Mouse (Mus musculus): ENCODE data around the gene Fabp1. TPM values are rescaled to one million over a fixed set of nuclear protein-coding genes. Genes with fewer than 3 reads are reported as not detected.

The Fabp1 gene
- total and polyA plus RNA-seq, 3 experiments, result not detected

DNA sequence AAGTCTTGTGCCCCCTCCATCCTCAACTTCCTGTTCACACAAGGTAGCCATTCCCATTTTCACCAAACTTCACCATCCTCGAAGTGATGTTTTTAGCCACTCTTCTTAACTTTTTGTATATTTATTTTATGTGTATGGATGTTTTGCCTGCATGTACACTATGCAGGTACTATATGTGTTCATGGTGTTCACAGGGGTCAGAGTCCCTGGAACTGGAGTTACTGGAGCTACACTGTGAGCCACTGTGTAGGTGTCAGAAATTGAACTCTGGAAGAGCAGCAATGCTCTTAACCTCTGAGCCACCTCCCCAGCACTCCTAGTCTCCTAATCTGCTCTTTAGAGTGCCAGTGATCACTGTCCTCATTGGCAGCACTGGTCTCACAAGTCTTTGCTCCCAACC is 48.8 kb downstream of the Fabp1 start:
- no peak overlapping the region for H3K27ac ChIP-seq (ENCODE audit: control insufficient read depth, low read depth, low read length)
- no peak overlapping the region for H3K9ac ChIP-seq (ENCODE audit: control insufficient read depth, low read depth, low read length, poor library complexity, severe bottlenecking)
- H3K4me1 ChIP-seq (ENCODE audit: control insufficient read depth in 1 of 2, insufficient read depth in 2 of 2, low read length in 2 of 2), result no peaks in the 10 kb centered on the region
- peaks cover 0 to 1% of the 10 kb centered on the region in 2 experiments; a peak in 1 of 4 replicates for H3K27me3 ChIP-seq (ENCODE audit: control insufficient read depth in 1 of 2, insufficient read depth in 2 of 2, low read length in 2 of 2)
- H3K4me3 ChIP-seq (ENCODE audit: control insufficient read depth in 1 of 2, insufficient read depth in 1 of 2, low read depth in 2 of 2, low read length in 2 of 2), result no peak overlapping the region
- no peaks in the 10 kb centered on the region for H3K36me3 ChIP-seq (ENCODE audit: control insufficient read depth in 1 of 2, insufficient read depth in 2 of 2, low read length in 2 of 2)
- H3K9me3 ChIP-seq (replicated peaks; ENCODE audit: insufficient read depth, low read length), result no peaks in the 10 kb centered on the region
- H3K79me2 ChIP-seq (ENCODE audit: control insufficient read depth, insufficient read depth, low read length, poor library complexity), result no peaks in the 10 kb centered on the region
- DNase-seq (ENCODE audit: low read depth, low spot score), result no peak
- no peak for TF ChIP-seq GABPA (IDR thresholded peaks at IDR 0.05; ENCODE audit: low read depth, low read length)
- TF ChIP-seq MXI1 (IDR thresholded peaks at IDR 0.05; ENCODE audit: low read depth, low read length), result no peak
- TF ChIP-seq ZNF384 (IDR thresholded peaks at IDR 0.05; ENCODE audit: low read depth, low read length), result no peak
- no peak for TF ChIP-seq RAD21 (IDR thresholded peaks at IDR 0.05; ENCODE audit: low read depth, low read length)
- no peak for TF ChIP-seq ZMIZ1 (IDR thresholded peaks at IDR 0.05; ENCODE audit: low read depth, low read length)
- no peak for TF ChIP-seq TAL1 (IDR thresholded peaks at IDR 0.05; ENCODE audit: low read length)
- no peak for TF ChIP-seq TCF12 (IDR thresholded peaks at IDR 0.05; ENCODE audit: low read depth, low read length)
- TF ChIP-seq CTCF (IDR thresholded peaks at IDR 0.05 in 2 of 3, conservative IDR thresholded peaks at IDR 0.05 in 1 of 3; ENCODE audit: control insufficient read depth in 1 of 3, insufficient read depth in 1 of 3, low read depth in 2 of 3, low read length in 3 of 3, poor library complexity in 1 of 3, severe bottlenecking in 1 of 3), result no peak
- TF ChIP-seq GATA1 (IDR thresholded peaks at IDR 0.05; ENCODE audit: low read depth, low read length), result no peak
- TF ChIP-seq CHD2 (IDR thresholded peaks at IDR 0.05; ENCODE audit: low read length), result no peak
- TF ChIP-seq NRF1 (IDR thresholded peaks at IDR 0.05; ENCODE audit: insufficient read depth, low read depth, low read length, poor library complexity, severe bottlenecking), result no peak
- TF ChIP-seq MAFK (IDR thresholded peaks at IDR 0.05; ENCODE audit: borderline replicate concordance, low read depth, low read length), result no peak
- TF ChIP-seq MYC (IDR thresholded peaks at IDR 0.05; ENCODE audit: low read depth, low read length), result no peak
- no peak for TF ChIP-seq MEF2A (IDR thresholded peaks at IDR 0.05; ENCODE audit: extremely low read depth, insufficient replicate concordance, low read depth, low read length, poor library complexity, severe bottlenecking)
- no peak for TF ChIP-seq SIN3A (IDR thresholded peaks at IDR 0.05; ENCODE audit: low read length)
- TF ChIP-seq POLR2A (IDR thresholded peaks at IDR 0.05; ENCODE audit: control insufficient read depth in 1 of 2, insufficient read depth in 1 of 2, low read depth in 1 of 2, low read length in 2 of 2, poor library complexity in 1 of 2), result no peak
- no peak for TF ChIP-seq UBTF (IDR thresholded peaks at IDR 0.05; ENCODE audit: borderline replicate concordance, insufficient read depth, low read depth, low read length)
- TF ChIP-seq MAZ (IDR thresholded peaks at IDR 0.05; ENCODE audit: low read depth, low read length), result no peak
- TF ChIP-seq MYB (IDR thresholded peaks at IDR 0.05; ENCODE audit: low read depth, low read length), result no peak
- TF ChIP-seq CHD1 (IDR thresholded peaks at IDR 0.05; ENCODE audit: low read depth, low read length), result no peak

DNA sequence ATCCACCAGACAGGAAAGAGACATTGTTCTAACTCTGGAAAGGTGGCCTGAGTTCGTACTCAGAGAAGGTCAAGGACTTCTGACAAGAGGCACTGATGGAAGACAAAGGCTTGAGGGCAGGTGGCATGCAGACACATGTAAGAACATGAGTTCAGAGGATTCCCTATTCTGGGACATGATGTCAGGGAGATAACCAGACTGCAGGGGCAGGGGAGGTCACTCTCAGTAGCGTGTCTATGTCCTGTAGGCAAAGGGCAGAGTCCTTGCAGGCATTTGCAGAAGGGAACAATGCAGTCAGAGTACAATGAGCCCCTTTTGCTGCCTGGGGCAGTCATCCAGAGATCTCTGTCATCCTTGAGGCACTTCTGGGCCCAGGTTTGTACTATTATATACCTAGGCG is 50.0 kb downstream of the Fabp1 start:
- no peaks in the 10 kb centered on the region for H3K79me2 ChIP-seq (ENCODE audit: control insufficient read depth, insufficient read depth, low read length, poor library complexity)
- no peaks in the 10 kb centered on the region for H3K9me3 ChIP-seq (replicated peaks; ENCODE audit: insufficient read depth, low read length)
- no peak overlapping the region for H3K9ac ChIP-seq (ENCODE audit: control insufficient read depth, low read depth, low read length, poor library complexity, severe bottlenecking)
- no peak for DNase-seq (ENCODE audit: low read depth, low spot score)
- no peaks in the 10 kb centered on the region for H3K36me3 ChIP-seq (ENCODE audit: control insufficient read depth in 1 of 2, insufficient read depth in 2 of 2, low read length in 2 of 2)
- H3K27me3 ChIP-seq (ENCODE audit: control insufficient read depth in 1 of 2, insufficient read depth in 2 of 2, low read length in 2 of 2), result 0 out of 4 replicates have a peak, but pooled peaks cover 0 to 1% of the 10 kb centered on the region in 2 experiments
- no peak overlapping the region for H3K4me3 ChIP-seq (ENCODE audit: control insufficient read depth in 1 of 2, insufficient read depth in 1 of 2, low read depth in 2 of 2, low read length in 2 of 2)
- no peak for TF ChIP-seq MYC (IDR thresholded peaks at IDR 0.05; ENCODE audit: low read depth, low read length)
- no peak for TF ChIP-seq TAL1 (IDR thresholded peaks at IDR 0.05; ENCODE audit: low read length)
- TF ChIP-seq CTCF (IDR thresholded peaks at IDR 0.05 in 2 of 3, conservative IDR thresholded peaks at IDR 0.05 in 1 of 3; ENCODE audit: control insufficient read depth in 1 of 3, insufficient read depth in 1 of 3, low read depth in 2 of 3, low read length in 3 of 3, poor library complexity in 1 of 3, severe bottlenecking in 1 of 3), result no peak
- TF ChIP-seq MYB (IDR thresholded peaks at IDR 0.05; ENCODE audit: low read depth, low read length), result no peak
- TF ChIP-seq GATA1 (IDR thresholded peaks at IDR 0.05; ENCODE audit: low read depth, low read length), result no peak
- no peak for TF ChIP-seq E2F4 (IDR thresholded peaks at IDR 0.05; ENCODE audit: borderline replicate concordance, low read depth, low read length)
- TF ChIP-seq ELF1 (IDR thresholded peaks at IDR 0.05; ENCODE audit: low read depth, low read length), result no peak
- no peak for TF ChIP-seq ZNF384 (IDR thresholded peaks at IDR 0.05; ENCODE audit: low read depth, low read length)
- no peak for TF ChIP-seq MXI1 (IDR thresholded peaks at IDR 0.05; ENCODE audit: low read depth, low read length)
- TF ChIP-seq GABPA (IDR thresholded peaks at IDR 0.05; ENCODE audit: low read depth, low read length), result no peak
- TF ChIP-seq JUND (IDR thresholded peaks at IDR 0.05; ENCODE audit: low read depth, low read length), result no peak
- TF ChIP-seq NELFE (IDR thresholded peaks at IDR 0.05; ENCODE audit: low read depth, low read length), result no peak
- no peak for TF ChIP-seq KAT2A (conservative IDR thresholded peaks at IDR 0.05; ENCODE audit: low read depth, low read length)
- no peak for TF ChIP-seq MAFK (IDR thresholded peaks at IDR 0.05; ENCODE audit: borderline replicate concordance, low read depth, low read length)
- H3K4me1 ChIP-seq (ENCODE audit: control insufficient read depth in 1 of 2, insufficient read depth in 2 of 2, low read length in 2 of 2), result no peaks in the 10 kb centered on the region
- H3K27ac ChIP-seq (ENCODE audit: control insufficient read depth, low read depth, low read length), result no peak overlapping the region

Measured in MEL (cell line).